Mouse (Mus musculus): ENCODE data around the gene Caml.

DNA sequence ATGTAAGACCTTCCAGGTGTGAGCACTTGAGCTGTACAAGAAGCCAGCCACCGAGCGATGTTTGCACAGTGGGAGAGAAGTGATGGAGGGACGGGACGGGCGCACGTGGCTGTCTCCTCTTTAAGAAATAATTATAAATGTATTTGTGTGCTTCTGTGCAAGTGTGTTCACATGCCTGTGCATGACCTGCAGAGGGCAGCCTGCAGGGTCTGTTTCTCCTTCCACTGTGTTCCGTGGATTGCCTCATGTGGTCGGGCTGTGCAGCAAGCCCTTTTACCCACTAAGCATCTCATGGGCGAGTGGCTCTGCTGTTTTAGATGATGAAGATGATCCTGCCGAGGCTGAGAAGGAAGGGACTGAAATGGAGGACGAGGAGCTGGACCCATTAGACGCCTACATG is 27.3 kb downstream of the Caml start:
- no peak for TF ChIP-seq POLR2A (IDR thresholded peaks at IDR 0.05; ENCODE audit: borderline replicate concordance, insufficient read depth, low read length)
- peak; percentile 19; the same call in 1 of the 2 replicates for TF ChIP-seq CTCF (IDR thresholded peaks at IDR 0.05; ENCODE audit: borderline replicate concordance, insufficient read depth, low read depth, low read length)
